Mouse (Mus musculus): Measurements from ENCODE around the gene Scnm1. TPM values are rescaled to one million over a fixed set of nuclear protein-coding genes. Genes with fewer than 3 reads are reported as not detected.

The Scnm1 gene
- polyA plus RNA-seq, 1 experiment: 25.2 TPM

DNA sequence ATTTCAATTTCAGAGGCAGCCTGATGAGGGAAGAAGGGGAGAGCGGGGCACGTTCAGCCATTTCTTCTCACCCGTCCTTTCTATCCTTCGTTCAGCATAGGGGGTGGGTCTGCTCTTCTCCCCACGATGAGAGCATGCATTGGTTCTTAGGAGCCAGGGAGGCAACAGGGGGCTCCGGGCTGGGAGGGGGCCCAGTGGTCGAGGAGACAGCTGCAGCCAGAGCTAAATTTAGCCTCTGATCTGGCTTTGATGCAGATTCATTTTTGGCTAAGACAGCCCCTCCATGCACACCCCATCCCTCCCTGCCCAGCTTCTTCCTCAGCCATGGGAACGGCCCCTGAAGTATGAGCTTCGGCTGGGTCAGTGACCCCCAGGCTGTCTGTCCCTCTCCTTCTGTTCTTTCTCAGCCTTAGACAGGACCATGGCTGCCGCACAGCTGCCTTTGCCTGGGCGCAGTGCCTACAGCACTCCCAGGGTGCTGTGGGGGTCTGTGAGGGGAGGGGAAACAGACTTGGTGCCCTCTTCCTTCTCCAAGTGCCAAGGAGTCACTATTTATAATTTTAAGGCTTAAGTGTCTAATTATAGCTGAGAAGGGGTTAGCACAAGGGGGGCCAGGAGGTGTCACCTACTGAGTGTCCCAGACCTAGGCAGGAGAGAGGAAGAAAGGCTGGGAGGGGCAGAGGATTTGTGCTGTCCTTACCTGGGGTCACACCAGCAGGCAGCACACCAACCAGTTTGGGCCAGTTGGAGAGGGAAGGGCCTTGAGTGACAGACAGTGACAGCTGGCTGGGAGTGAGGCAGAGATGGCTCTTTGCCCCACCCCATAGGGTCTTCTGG lies 29.8 kb upstream of the Scnm1 start:
- TF ChIP-seq POLR2A (IDR thresholded peaks at IDR 0.05; ENCODE audit: low read depth, low read length): no peak
- no peak for TF ChIP-seq CTCF (IDR thresholded peaks at IDR 0.05; ENCODE audit: extremely low read depth, insufficient read depth, insufficient read length, insufficient replicate concordance)
- H3K27me3 ChIP-seq (ENCODE audit: control insufficient read depth, insufficient read depth, low read length): peaks cover 10% of the 10 kb centered on the region
- H3K36me3 ChIP-seq (ENCODE audit: control insufficient read depth, insufficient read depth, low read length): no peaks in the 10 kb centered on the region
- no peak overlapping the region for H3K27ac ChIP-seq (ENCODE audit: insufficient read depth, low read length)
- 68% methylated on average over 11 of the region's 11 CpGs for WGBS
- no peak for DNase-seq (ENCODE audit: low read depth in 1 of 2, low spot score in 2 of 2)
- no peak overlapping the region for H3K4me3 ChIP-seq (ENCODE audit: extremely low read depth, insufficient read depth, insufficient read length)
- H3K4me1 ChIP-seq (ENCODE audit: control insufficient read depth, insufficient read depth, insufficient read length): peaks cover 7% of the 10 kb centered on the region; the same call in 1 of the 2 replicates

DNA sequence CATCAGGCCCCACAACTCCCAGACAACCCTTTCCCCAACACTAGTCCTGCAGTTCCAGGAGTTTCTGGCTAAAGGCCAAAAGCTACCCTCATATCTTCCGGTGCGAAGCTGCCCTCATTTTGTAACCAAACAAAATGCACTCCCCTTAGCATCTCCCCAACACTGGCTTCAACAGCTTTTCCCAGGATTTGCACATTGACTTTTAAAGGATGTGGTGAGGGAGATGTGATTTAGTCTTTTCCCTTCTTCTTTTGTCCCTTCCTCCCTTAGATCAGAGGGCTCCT lies 28.5 kb upstream of the Scnm1 start:
- Histone ChIP-seq H3K27ac (ENCODE audit: insufficient read depth, low read length) (no peak overlapping the region), H3K36me3 (ENCODE audit: control insufficient read depth, insufficient read depth, low read length) (no peaks in the 10 kb centered on the region), H3K4me1 (ENCODE audit: control insufficient read depth, insufficient read depth, insufficient read length) (peaks cover 7% of the 10 kb centered on the region; the same call in 1 of the 2 replicates), H3K27me3 (ENCODE audit: control insufficient read depth, insufficient read depth, low read length) (peaks cover 10% of the 10 kb centered on the region), H3K4me3 (ENCODE audit: extremely low read depth, insufficient read depth, insufficient read length) (no peak overlapping the region)
- no peak for DNase-seq (ENCODE audit: low read depth in 1 of 2, low spot score in 2 of 2)
- TF ChIP-seq CTCF (IDR thresholded peaks at IDR 0.05; ENCODE audit: extremely low read depth, insufficient read depth, insufficient read length, insufficient replicate concordance): no peak
- TF ChIP-seq POLR2A (IDR thresholded peaks at IDR 0.05; ENCODE audit: low read depth, low read length): no peak
- WGBS: 86% methylated on average over 2 of the region's 2 CpGs

GRCm38 (mm10) chr3:95161618-95162344 lies 28.0 kb upstream of the Scnm1 start:
- peaks cover 7% of the 10 kb centered on the region; the same call in 1 of the 2 replicates for H3K4me1 ChIP-seq (ENCODE audit: control insufficient read depth, insufficient read depth, insufficient read length)
- peaks cover 10% of the 10 kb centered on the region for H3K27me3 ChIP-seq (ENCODE audit: control insufficient read depth, insufficient read depth, low read length)
- DNase-seq (ENCODE audit: low read depth in 1 of 2, low spot score in 2 of 2): no peak
- H3K27ac ChIP-seq (ENCODE audit: insufficient read depth, low read length): no peak overlapping the region
- no peak for TF ChIP-seq CTCF (IDR thresholded peaks at IDR 0.05; ENCODE audit: extremely low read depth, insufficient read depth, insufficient read length, insufficient replicate concordance)
- no peak for TF ChIP-seq POLR2A (IDR thresholded peaks at IDR 0.05; ENCODE audit: low read depth, low read length)
- no peak overlapping the region for H3K4me3 ChIP-seq (ENCODE audit: extremely low read depth, insufficient read depth, insufficient read length)
- 38% methylated on average over 9 of the region's 9 CpGs for WGBS
- no peaks in the 10 kb centered on the region for H3K36me3 ChIP-seq (ENCODE audit: control insufficient read depth, insufficient read depth, low read length)

DNA sequence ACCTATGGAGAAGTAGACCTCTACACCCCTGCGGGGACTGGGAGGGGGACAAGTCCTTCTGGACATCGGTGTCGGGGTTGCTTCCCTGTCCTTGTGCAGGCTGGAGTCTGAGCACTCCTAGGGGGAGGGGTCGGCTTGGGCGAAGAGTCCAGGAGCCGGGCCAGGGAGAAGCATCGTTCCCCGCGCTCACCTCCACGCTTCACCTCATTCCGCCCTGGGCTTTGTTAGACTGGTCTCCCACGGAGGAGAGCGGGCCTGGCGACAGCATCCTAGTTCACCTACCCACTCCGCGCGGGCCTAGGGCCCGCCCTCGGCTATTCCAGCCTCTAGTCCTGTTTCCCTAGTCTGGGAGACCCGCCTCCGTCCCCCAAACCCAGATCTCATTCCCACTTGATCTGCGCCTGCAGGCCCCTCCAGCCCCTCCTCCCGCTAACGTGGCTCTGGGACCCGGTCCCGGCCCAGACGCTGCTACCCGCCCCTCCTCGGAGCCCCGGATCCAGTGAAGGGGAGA lies 27.3 kb upstream of the Scnm1 start:
- TF ChIP-seq POLR2A (IDR thresholded peaks at IDR 0.05; ENCODE audit: low read depth, low read length) (no peak), CTCF (IDR thresholded peaks at IDR 0.05; ENCODE audit: extremely low read depth, insufficient read depth, insufficient read length, insufficient replicate concordance) (no peak)
- Histone ChIP-seq H3K4me1 (ENCODE audit: control insufficient read depth, insufficient read depth, insufficient read length) (peaks cover 7% of the 10 kb centered on the region; the same call in 1 of the 2 replicates), H3K4me3 (ENCODE audit: extremely low read depth, insufficient read depth, insufficient read length) (peak overlapping the region; percentile 62; the same call in 1 of the 2 replicates), H3K27me3 (ENCODE audit: control insufficient read depth, insufficient read depth, low read length) (peaks cover 10% of the 10 kb centered on the region), H3K27ac (ENCODE audit: insufficient read depth, low read length) (no peak overlapping the region), H3K36me3 (ENCODE audit: control insufficient read depth, insufficient read depth, low read length) (no peaks in the 10 kb centered on the region)
- 11% methylated on average over 30 of the region's 30 CpGs for WGBS
- DNase-seq (ENCODE audit: low read depth in 1 of 2, low spot score in 2 of 2): no peak

DNA sequence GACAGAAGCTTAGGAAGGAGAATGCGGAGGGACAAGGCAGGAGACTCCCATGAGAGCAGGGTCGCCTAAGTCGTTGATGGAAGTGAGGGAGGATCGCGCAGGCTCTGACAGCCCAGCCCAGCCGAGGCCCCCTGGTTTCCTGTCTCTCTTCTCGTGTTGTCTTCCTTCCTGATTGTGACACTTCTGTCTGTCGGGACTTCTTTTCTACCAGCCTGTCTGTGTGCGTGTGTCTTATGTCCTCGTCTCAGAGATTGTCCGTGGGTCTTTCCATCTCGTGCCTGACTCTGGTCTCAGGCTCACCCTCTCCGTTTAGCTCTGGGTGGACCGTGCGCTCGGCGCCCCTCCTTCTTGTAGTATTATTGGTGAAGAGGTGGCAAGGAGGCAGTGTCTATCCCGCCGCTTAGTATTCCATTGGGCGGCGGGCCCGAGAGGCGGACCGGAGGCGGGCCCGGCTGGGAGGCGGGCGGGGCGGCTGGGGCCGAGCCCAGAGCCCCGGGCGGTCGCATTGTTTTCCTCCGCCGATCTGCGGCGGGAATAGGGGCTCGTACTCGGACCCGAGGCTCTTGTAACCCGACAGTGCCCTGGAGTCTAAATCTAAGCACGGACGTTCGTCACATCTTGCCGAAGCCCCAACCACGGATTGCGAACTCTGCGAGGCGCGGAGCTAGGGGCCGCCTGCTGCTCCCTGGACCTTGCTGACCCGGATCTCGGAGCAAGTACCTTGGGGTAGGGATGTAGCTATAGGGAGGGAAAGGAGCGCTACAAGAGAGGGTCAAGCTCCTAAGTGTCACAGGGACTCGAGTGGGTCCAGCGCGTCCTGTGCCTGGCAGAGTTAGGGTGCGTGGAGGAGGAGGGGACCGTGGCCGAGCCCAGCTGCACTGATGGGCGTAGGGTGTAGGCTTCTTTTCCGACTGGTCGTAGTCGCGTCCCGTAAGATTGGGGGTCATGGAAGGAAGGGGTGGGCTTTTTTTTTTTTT lies 26.5 kb upstream of the Scnm1 start, which contains the start of gene Sema6c:
TSS of gene Sema6c (plus strand) at position 471 of the 977 bp plus-strand sequence.
- under 1% methylated on average over 66 of the region's 66 CpGs for WGBS
- Histone ChIP-seq H3K4me3 (ENCODE audit: extremely low read depth, insufficient read depth, insufficient read length) (peak within 1 kb of the TSS; percentile 66), H3K4me1 (ENCODE audit: control insufficient read depth, insufficient read depth, insufficient read length) (peaks cover 7% of the 10 kb centered on the region; the same call in 1 of the 2 replicates)

GRCm38 (mm10) chr3:95159511-95159986 lies 25.7 kb upstream of the Scnm1 start:
- H3K36me3 ChIP-seq (ENCODE audit: control insufficient read depth, insufficient read depth, low read length): no peaks in the 10 kb centered on the region
- 23% methylated on average over 8 of the region's 8 CpGs for WGBS
- H3K27me3 ChIP-seq (ENCODE audit: control insufficient read depth, insufficient read depth, low read length): peaks cover 10% of the 10 kb centered on the region
- peaks cover 7% of the 10 kb centered on the region; the same call in 1 of the 2 replicates for H3K4me1 ChIP-seq (ENCODE audit: control insufficient read depth, insufficient read depth, insufficient read length)
- H3K4me3 ChIP-seq (ENCODE audit: extremely low read depth, insufficient read depth, insufficient read length): peak overlapping the region; percentile 66
- no peak for TF ChIP-seq CTCF (IDR thresholded peaks at IDR 0.05; ENCODE audit: extremely low read depth, insufficient read depth, insufficient read length, insufficient replicate concordance)
- TF ChIP-seq POLR2A (IDR thresholded peaks at IDR 0.05; ENCODE audit: low read depth, low read length): no peak
- H3K27ac ChIP-seq (ENCODE audit: insufficient read depth, low read length): no peak overlapping the region
- DNase-seq (ENCODE audit: low read depth in 1 of 2, low spot score in 2 of 2): no peak

More for the DNA sequence above, 26.5 kb upstream of the Scnm1 start, which contains the start of gene Sema6c:
- TF ChIP-seq CTCF (IDR thresholded peaks at IDR 0.05; ENCODE audit: extremely low read depth, insufficient read depth, insufficient read length, insufficient replicate concordance) (no peak), POLR2A (IDR thresholded peaks at IDR 0.05; ENCODE audit: low read depth, low read length) (no peak)
- peak; percentile 59 to 82 for DNase-seq (ENCODE audit: low read depth in 1 of 2, low spot score in 2 of 2)
- Histone ChIP-seq H3K27ac (ENCODE audit: insufficient read depth, low read length) (0 out of 2 replicates have a peak within 1 kb of the TSS, but pooled peaks have one; percentile 24), H3K36me3 (ENCODE audit: control insufficient read depth, insufficient read depth, low read length) (no peaks in the 10 kb centered on the region), H3K27me3 (ENCODE audit: control insufficient read depth, insufficient read depth, low read length) (peaks cover 10% of the 10 kb centered on the region)
